Mouse (Mus musculus) neural tube, embryonic 11.5 days (tissue): ENCODE measurements around the gene Hoxc13. TPM values are rescaled to one million over a fixed set of nuclear protein-coding genes. Genes with fewer than 3 reads are reported as not detected.

Experiments used
- ATAC-seq: fragments of 200-750 bp; cut with Nextera tagmentation; 2 replicates; pipeline ENCODE4 v1.8.0; 2017; ENCODE audit warnings: moderate number of reproducible peaks, mild to moderate bottlenecking, moderate TSS enrichment, moderate library complexity; ENCODE audit not compliant: insufficient read depth, low FRiP score, low TSS enrichment
- DNase-seq: peaks from one replicate; pipeline ENCODE4 v3.0.0-alpha.2; 2015; ENCODE audit warnings: low spot score
- H3K27ac ChIP-seq: fragments of 300-500 bp; sonication (generic); 2 replicates; pipeline ENCODE4 v1.5.1; 2014; ENCODE audit warnings: low read depth, mild to moderate bottlenecking, low read length
- H3K27me3 ChIP-seq: fragments of 300-500 bp; sonication (generic); 2 replicates; pipeline ENCODE4 v1.6.1; 2014; ENCODE audit warnings: mild to moderate bottlenecking, low read length, mixed read lengths; ENCODE audit not compliant: control insufficient read depth, insufficient read depth
- H3K36me3 ChIP-seq: fragments of 300-500 bp; sonication (generic); 2 replicates; pipeline ENCODE4 v1.6.1; 2014; ENCODE audit warnings: mild to moderate bottlenecking, low read length, moderate library complexity, mixed read lengths; ENCODE audit not compliant: control insufficient read depth, insufficient read depth
- H3K4me1 ChIP-seq: fragments of 300-500 bp; sonication (generic); 2 replicates; pipeline ENCODE4 v1.6.1; 2014; ENCODE audit warnings: low read length, mixed read lengths; ENCODE audit not compliant: control insufficient read depth, insufficient read depth
- H3K4me2 ChIP-seq: fragments of 300-500 bp; sonication (generic); 2 replicates; pipeline ENCODE4 v1.6.1; 2014; ENCODE audit warnings: low read depth, mild to moderate bottlenecking, moderate library complexity
- H3K4me3 ChIP-seq: fragments of 300-500 bp; sonication (generic); 2 replicates; pipeline ENCODE4 v1.5.1; 2014; ENCODE audit warnings: low read depth, low read length
- H3K9ac ChIP-seq: fragments of 300-500 bp; sonication (generic); 2 replicates; pipeline ENCODE4 v1.6.1; 2014; ENCODE audit warnings: mild to moderate bottlenecking, low read length
- H3K9me3 ChIP-seq: fragments of 300-500 bp; sonication (generic); 2 replicates; pipeline ENCODE4 v1.6.1; 2016; ENCODE audit warnings: low read length; ENCODE audit not compliant: control insufficient read depth
- WGBS: fragments of 180-500 bp; shearing (Covaris S2); extraction: QIAGEN DNeasy Blood & Tissue Kit; methylation state at CpG from one replicate; pipeline ENCODE4 v1.1.7; 2014; 5-methylcytosine and 5-hydroxymethylcytosine counted together
- polyA plus RNA-seq: library from polyadenylated mRNA; unstranded; fragments of >200 nt; fragmentation: Nextera tagmentation; extraction: Ambion mirVana; gene quantifications from 2 replicates; pipeline ENCODE4 v1.2.1, GENCODE M21; 2014

The Hoxc13 gene
- polyA plus RNA-seq, 1 experiment from 2014 or later: 4.5 TPM

DNA sequence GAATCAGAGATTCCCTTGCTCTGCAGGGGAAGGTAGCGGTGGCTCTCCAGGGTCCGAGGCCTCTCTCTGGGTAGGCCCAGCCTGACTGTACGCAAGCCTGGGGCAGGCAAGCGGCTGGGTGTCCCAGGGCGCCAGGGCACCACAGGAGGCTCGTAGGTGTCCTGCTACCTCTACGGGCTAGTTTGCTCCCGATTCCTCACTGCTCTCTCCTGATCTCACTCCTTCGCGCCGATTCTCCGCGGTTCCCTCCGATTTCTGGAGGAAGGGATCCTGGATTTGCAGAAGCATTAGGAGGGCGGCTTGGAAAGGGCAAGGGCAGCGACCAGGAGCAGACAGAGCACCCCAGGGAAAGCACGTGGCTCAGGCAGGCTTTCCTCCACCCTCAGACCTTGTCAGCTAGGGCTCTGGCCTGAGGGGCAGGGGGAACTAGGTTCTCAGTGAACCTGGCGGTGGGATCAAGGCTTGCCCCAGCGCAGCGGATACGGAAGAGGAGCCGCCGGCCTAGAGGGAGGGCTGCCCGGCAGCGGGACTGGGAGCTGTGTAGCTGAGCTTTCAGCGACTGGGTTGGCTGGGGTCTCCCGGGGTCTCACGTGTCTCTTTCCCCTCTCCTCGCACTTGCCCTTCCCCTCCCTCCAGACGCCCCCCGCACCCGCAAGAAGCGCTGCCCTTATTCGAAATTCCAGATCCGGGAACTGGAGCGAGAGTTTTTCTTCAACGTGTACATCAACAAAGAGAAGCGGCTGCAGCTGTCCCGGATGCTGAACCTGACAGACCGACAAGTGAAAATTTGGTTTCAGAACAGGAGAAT lies 35.1 kb downstream of the Hoxc13 start:
- peak overlapping the region; percentile 39 for H3K4me2 ChIP-seq
- ATAC-seq (no peak), DNase-seq (no peak)

GRCm38 (mm10) chr15:102956906-102957305 lies 36.0 kb downstream of the Hoxc13 start:
- DNase-seq: no peak
- WGBS: 1% methylated on average over 12 of the region's 12 CpGs
- H3K27me3 ChIP-seq: peaks cover 98% of the 10 kb centered on the region
- ATAC-seq: no peak
- H3K4me2 ChIP-seq: peak overlapping the region; percentile 39
- H3K9me3 ChIP-seq: no peaks in the 10 kb centered on the region
- H3K36me3 ChIP-seq: no peaks in the 10 kb centered on the region
- H3K4me3 ChIP-seq: peak overlapping the region; percentile 42
- H3K4me1 ChIP-seq: no peaks in the 10 kb centered on the region
- peak overlapping the region; percentile 70 for H3K9ac ChIP-seq
- no peak overlapping the region for H3K27ac ChIP-seq

More for the DNA sequence above, 35.1 kb downstream of the Hoxc13 start:
- WGBS: under 1% methylated on average over 38 of the region's 40 CpGs
- no peaks in the 10 kb centered on the region for H3K9me3 ChIP-seq
- peaks cover 98% of the 10 kb centered on the region for H3K27me3 ChIP-seq
- H3K4me1 ChIP-seq: no peaks in the 10 kb centered on the region
- no peaks in the 10 kb centered on the region for H3K36me3 ChIP-seq
- peak overlapping the region; percentile 11; the same call in 1 of the 2 replicates for H3K27ac ChIP-seq
- peak overlapping the region; percentile 70 for H3K9ac ChIP-seq
- peak overlapping the region; percentile 42 for H3K4me3 ChIP-seq

DNA sequence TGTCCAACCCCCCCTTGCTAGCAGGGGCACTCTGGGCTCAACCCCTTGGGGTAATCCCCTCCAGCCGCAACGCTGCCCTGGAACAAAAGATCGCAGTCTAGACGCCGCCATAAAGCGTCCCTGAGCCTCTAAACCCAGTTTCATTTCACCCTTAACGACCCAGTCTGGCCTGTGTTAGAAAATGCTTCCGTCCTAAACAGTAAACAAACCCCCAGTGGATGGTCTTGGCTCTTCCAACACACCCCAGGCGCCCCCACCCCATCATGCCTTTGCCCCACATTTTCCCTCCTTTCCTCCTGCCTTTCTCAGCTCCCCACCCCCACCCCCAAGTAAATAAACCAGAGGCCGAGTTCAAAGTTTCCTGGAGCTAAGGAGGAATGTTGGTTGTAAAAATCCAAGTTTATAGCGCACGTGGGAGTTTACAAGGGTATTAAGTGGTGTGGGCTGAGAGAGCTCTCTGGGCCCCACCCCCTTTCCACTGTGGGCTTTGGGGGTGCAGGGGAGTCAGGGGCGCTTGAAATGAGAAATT lies 38.8 kb downstream of the Hoxc13 start:
- H3K4me2 ChIP-seq: peak overlapping the region; percentile 26

GRCm38 (mm10) chr15:102961728-102962127 lies 40.8 kb downstream of the Hoxc13 start:
- H3K27ac ChIP-seq: peak overlapping the region; percentile 15; the same call in 1 of the 2 replicates
- no peaks in the 10 kb centered on the region for H3K9me3 ChIP-seq
- H3K4me2 ChIP-seq: peak overlapping the region; percentile 39
- no peak for DNase-seq
- ATAC-seq: no peak
- WGBS: 2% methylated on average over 6 of the region's 6 CpGs
- peaks cover 93% of the 10 kb centered on the region for H3K27me3 ChIP-seq
- H3K4me3 ChIP-seq: peak overlapping the region; percentile 21
- H3K4me1 ChIP-seq: no peaks in the 10 kb centered on the region
- H3K36me3 ChIP-seq: no peaks in the 10 kb centered on the region
- peak overlapping the region; percentile 35 for H3K9ac ChIP-seq

More for the DNA sequence above, 38.8 kb downstream of the Hoxc13 start:
- whole genome bisulfite sequencing: 1% methylated on average over 13 of the region's 13 CpGs
- ATAC-seq (no peak), DNase-seq (no peak)
- no peaks in the 10 kb centered on the region for H3K9me3 ChIP-seq
- H3K27ac ChIP-seq: peak overlapping the region; percentile 24
- no peaks in the 10 kb centered on the region for H3K36me3 ChIP-seq
- peaks cover 94% of the 10 kb centered on the region for H3K27me3 ChIP-seq
- H3K4me1 ChIP-seq: no peaks in the 10 kb centered on the region
- H3K4me3 ChIP-seq: peak overlapping the region; percentile 15; the same call in 1 of the 2 replicates
- H3K9ac ChIP-seq: peak overlapping the region; percentile 50

GRCm38 (mm10) chr15:102962492-102962891 lies 41.6 kb downstream of the Hoxc13 start:
- ATAC-seq (no peak), DNase-seq (no peak)
- Histone ChIP-seq H3K4me2 (peak overlapping the region; percentile 57), H3K4me1 (no peaks in the 10 kb centered on the region), H3K27me3 (peaks cover 93% of the 10 kb centered on the region), H3K4me3 (peak overlapping the region; percentile 28), H3K36me3 (no peaks in the 10 kb centered on the region), H3K9me3 (no peaks in the 10 kb centered on the region), H3K9ac (peak overlapping the region; percentile 55), H3K27ac (peak overlapping the region; percentile 29; the same call in 1 of the 2 replicates)
- 1% methylated on average over 13 of the region's 13 CpGs for WGBS

DNA sequence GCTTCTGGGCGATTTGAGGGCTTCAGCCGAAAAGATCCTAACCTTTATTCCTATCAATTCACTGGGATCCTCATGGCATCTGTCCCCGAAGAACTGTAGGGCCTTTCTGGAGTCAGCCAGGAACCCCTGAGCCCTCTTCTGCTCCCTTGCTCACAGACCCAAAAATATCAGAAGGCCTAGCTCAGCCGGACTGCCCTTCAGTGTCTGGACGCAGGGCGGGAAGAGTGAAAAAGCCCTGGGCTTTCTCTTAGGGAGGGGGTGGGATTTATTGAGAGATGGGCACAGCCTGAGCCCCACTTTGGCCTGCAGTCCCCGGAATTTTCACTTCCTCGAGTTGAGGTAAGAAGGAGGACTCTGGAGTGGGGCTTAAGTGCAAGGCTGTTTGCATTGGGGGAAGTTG lies 42.4 kb downstream of the Hoxc13 start:
- peak overlapping the region; percentile 55 for H3K9ac ChIP-seq

GRCm38 (mm10) chr15:102963671-102964640 lies 43.1 kb downstream of the Hoxc13 start:
- Histone ChIP-seq H3K27ac (peak overlapping the region; percentile 78), H3K36me3 (no peaks in the 10 kb centered on the region), H3K4me2 (peak overlapping the region; percentile 57), H3K27me3 (peaks cover 91% of the 10 kb centered on the region), H3K9me3 (no peaks in the 10 kb centered on the region), H3K4me1 (no peaks in the 10 kb centered on the region), H3K9ac (peak overlapping the region; percentile 77), H3K4me3 (peak overlapping the region; percentile 95)
- WGBS: under 1% methylated on average over 28 of the region's 28 CpGs
- DNase-seq (peak; percentile 72), ATAC-seq (peak; percentile 43; the same call in 1 of the 2 replicates)

More for the DNA sequence above, 42.4 kb downstream of the Hoxc13 start:
- H3K27ac ChIP-seq: peak overlapping the region; percentile 50
- 1% methylated on average over 8 of the region's 8 CpGs for WGBS
- H3K4me3 ChIP-seq: peak overlapping the region; percentile 28
- no peaks in the 10 kb centered on the region for H3K36me3 ChIP-seq
- peak; percentile 4; the same call in 1 of the 2 replicates for ATAC-seq
- no peak for DNase-seq
- peaks cover 91% of the 10 kb centered on the region for H3K27me3 ChIP-seq
- H3K4me1 ChIP-seq: no peaks in the 10 kb centered on the region
- no peaks in the 10 kb centered on the region for H3K9me3 ChIP-seq
- peak overlapping the region; percentile 57 for H3K4me2 ChIP-seq
